Mouse (Mus musculus) urinary bladder, postnatal 36 days (tissue): Measurements from ENCODE around the gene Gm13178.

Experiments used
- DNase-seq, 2 experiments: peaks; one replicate each; pipeline ENCODE4 v3.0.0; 2022; ENCODE audit warnings: low spot score in 2 of 2, mixed read lengths in 1 of 2

Gm13178 gene

GRCm38 (mm10) chr4:144721304-144721703, at the start of gene Gm13178:
Gene Gm13178 (minus strand): TSS chr4:144721404.
- DNase-seq: no peak

GRCm38 (mm10) chr4:144765722-144766121, 44.5 kb upstream of the Gm13178 start:
- DNase-seq: peak; percentile 18 to 35

GRCm38 (mm10) chr4:144749139-144749538, 27.9 kb upstream of the Gm13178 start:
- no peak for DNase-seq

- DNase-seq: no peak
These were observed 1.5 kb downstream of the Gm13178 start for GRCm38 (mm10) chr4:144719691-144720090.

DNA sequence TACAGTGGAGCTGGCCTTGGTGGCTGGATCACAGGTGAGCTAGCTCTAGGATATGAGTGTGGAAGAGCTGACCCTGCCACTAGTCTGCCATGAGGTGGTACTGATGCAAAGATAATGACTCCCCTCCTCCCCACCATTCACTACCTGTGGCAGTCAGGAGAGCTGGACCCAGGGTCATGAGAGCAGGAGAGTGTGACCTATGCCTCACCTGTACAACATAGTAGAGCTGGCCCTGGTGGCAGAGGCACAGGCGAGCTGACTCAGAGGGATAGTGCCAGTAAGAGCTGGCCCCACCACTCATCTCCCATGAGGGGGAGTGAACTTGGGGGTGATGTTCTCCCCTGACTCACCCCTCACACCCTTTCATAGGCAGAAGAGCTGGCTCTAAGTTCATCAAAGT, 2.9 kb downstream of the Gm13178 start:
- DNase-seq: no peak

- DNase-seq: peak in 1 of 2 experiments; percentile 2
These were observed 34.9 kb downstream of the Gm13178 start, which contains the start of gene Gm436 for GRCm38 (mm10) chr4:144686268-144686667. Gene Gm436 (minus strand): TSS chr4:144686368.
